Mouse (Mus musculus): ENCODE results near the gene Olfr58.
"Not testable (repeated sequence)": the region's sequence is repeated elsewhere in the genome, so short reads cannot be mapped to it uniquely, and the experiment has no call there.

Gene Olfr58

DNA sequence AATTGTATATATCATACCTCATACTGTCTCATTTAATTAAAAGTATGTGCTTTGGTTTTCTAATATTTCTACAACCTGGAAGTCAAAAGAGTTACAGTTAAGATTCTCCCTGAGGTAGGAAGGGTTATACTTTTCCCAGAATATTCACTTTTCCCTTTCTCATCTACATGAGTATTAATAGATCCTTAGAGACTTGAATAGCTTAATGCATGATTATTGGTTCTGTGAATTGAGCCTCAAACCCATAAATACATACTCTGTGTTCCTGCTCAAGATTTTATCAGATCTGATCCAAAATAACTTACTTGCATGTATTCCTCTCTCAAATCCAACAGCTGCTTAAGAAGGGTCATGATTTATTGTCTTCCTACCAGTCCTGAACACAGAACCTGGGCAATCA is at the start of gene Olfr58:
Gene Olfr58 (plus strand): TSS at position 301 of the 400 bp plus-strand sequence.
- in situ Hi-C loops (cut with MboI; ENCODE audit: low sequenced_read_pairs), result no loop called here

DNA sequence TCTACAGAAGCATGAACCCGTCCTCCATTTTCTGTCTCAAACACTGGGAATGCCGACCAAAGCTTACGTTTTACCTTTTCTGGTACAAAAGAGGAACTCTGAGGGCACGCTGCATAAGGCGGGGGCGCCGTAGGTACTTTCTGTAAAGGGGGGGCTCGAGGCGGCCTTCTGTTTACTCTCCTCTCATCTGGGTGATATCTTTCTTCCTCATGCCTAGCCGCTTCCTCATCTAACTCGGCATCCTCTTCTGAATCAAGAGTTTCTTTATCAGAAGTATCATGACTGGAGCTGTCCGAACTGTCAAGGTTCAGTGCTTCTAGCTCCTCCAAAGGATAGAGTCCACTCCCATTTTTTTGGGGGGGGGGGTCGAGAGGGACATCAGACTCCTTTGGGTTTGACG is 10.9 kb upstream of the Olfr58 start:
- in situ Hi-C loops (cut with MboI; ENCODE audit: low sequenced_read_pairs), result no loop called here

DNA sequence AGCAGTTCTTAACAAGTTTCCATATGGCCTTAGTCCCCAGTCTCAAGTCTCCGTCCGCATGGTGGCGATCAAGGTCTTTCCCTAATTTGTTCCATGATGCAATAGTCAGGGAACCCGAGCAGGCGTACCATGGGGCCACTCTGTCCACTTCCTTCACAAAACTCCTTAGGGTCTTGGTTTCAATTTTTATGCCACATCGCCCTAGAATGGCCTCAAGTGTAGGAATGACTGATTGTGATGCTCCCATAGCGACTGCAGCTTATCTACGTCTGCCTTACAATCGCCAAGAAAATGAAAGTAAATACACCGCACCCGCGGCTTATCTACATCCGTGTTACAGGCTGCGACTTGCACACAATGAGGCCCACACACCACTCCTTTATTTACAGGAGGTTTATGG is 10.4 kb upstream of the Olfr58 start:
- in situ Hi-C loops (cut with MboI; ENCODE audit: low sequenced_read_pairs), result no loop called here

DNA sequence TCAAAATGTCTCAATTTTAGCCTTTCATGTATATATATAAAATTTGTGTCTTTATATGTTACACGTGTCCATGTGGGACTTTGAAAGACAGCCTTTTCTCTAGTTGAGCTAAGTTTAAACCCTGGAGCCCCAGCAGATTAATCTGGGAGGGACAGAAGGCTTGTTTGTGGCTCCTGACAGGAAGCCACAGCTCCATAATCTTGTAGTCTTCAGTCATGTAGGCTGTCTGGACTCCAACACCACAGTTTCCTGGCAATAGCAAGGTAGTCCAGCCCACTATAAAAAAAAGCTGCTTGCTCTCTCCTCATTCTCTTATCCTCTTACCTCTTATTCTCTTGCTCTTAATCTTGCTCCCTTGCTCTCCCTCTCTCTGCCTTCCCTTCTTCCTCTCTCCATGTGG is 22.9 kb downstream of the Olfr58 start:
- in situ Hi-C loops (cut with MboI; ENCODE audit: low sequenced_read_pairs), result no loop called here

DNA sequence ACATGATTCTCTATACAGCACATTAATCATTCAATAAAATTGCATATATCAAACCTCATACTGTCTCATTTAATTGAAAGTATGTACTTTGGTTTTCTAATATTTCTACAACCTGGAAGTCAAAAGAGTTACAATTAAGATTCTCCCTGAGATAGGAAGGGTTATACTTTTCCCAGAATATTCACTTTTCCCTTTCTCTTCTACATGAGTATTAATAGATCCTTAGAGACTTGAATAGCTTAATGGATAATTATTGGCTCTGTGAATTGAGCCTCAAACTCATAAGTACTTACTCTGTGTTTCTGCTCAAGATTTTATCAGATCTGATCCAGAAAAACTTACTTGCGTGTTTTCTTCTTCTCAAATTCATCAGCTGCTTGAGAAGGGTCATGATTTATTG is 24.5 kb downstream of the Olfr58 start, which contains the start of gene Olfr859:
Gene Olfr859 (plus strand): TSS at position 301 of the 400 bp plus-strand sequence.
- in situ Hi-C loops (cut with MboI; ENCODE audit: low sequenced_read_pairs), result not testable (repeated sequence)

Data from CH12F3 (cell line).